Mouse (Mus musculus): ENCODE measurements around the gene Bad.

GRCm38 (mm10) chr19:6913991-6914390 is 27.7 kb upstream of the Bad start:
- TF ChIP-seq CTCF (IDR thresholded peaks at IDR 0.05) (no peak), EP300 (IDR thresholded peaks at IDR 0.05; ENCODE audit: insufficient read depth, low read depth, low read length) (no peak)
